Mouse (Mus musculus): ENCODE data around the gene Zswim7.

The Zswim7 gene

GRCm38 (mm10) chr11:62259214-62259613 lies 22.0 kb downstream of the Zswim7 start:
- no peak for DNase-seq (ENCODE audit: low read depth, low spot score)

- no peak for DNase-seq (ENCODE audit: low read depth, low spot score)
These were observed 27.8 kb downstream of the Zswim7 start for GRCm38 (mm10) chr11:62253380-62253779.

- DNase-seq (ENCODE audit: low read depth, low spot score), result no peak
These were observed 30.1 kb downstream of the Zswim7 start for GRCm38 (mm10) chr11:62251047-62251446.

GRCm38 (mm10) chr11:62249266-62250037 lies 31.7 kb downstream of the Zswim7 start:
- no peak for DNase-seq (ENCODE audit: low read depth, low spot score)

GRCm38 (mm10) chr11:62248401-62249244 lies 32.6 kb downstream of the Zswim7 start, which contains the start of gene Adora2b:
Gene Adora2b (plus strand): TSS chr11:62248984.
- peak; percentile 44 for DNase-seq (ENCODE audit: low read depth, low spot score)

- DNase-seq (ENCODE audit: low read depth, low spot score), result no peak
These were observed 33.3 kb downstream of the Zswim7 start for GRCm38 (mm10) chr11:62247759-62248400.

- no peak for DNase-seq (ENCODE audit: low read depth, low spot score)
These were observed 36.7 kb downstream of the Zswim7 start for GRCm38 (mm10) chr11:62244471-62244870.

GRCm38 (mm10) chr11:62243871-62244270 lies 37.3 kb downstream of the Zswim7 start:
- DNase-seq (ENCODE audit: low read depth, low spot score), result no peak

- DNase-seq (ENCODE audit: low read depth, low spot score), result no peak
These were observed 40.4 kb downstream of the Zswim7 start for GRCm38 (mm10) chr11:62240631-62241261.

GRCm38 (mm10) chr11:62224797-62225196 lies 56.4 kb downstream of the Zswim7 start:
- no peak for DNase-seq (ENCODE audit: low read depth, low spot score)

- DNase-seq (ENCODE audit: low read depth, low spot score), result no peak
These were observed 57.2 kb downstream of the Zswim7 start for GRCm38 (mm10) chr11:62223962-62224361.

- DNase-seq (ENCODE audit: low read depth, low spot score), result no peak
These were observed 57.8 kb downstream of the Zswim7 start for GRCm38 (mm10) chr11:62223416-62223815.

GRCm38 (mm10) chr11:62220756-62221510 lies 60.2 kb downstream of the Zswim7 start:
- no peak for DNase-seq (ENCODE audit: low read depth, low spot score)

GRCm38 (mm10) chr11:62217751-62218150 lies 63.4 kb downstream of the Zswim7 start:
- no peak for DNase-seq (ENCODE audit: low read depth, low spot score)
